Mouse (Mus musculus) MEL (cell line): ENCODE results near the gene F930015N05Rik. TPM values are rescaled to one million over a fixed set of nuclear protein-coding genes. Genes with fewer than 3 reads are reported as not detected.

ENCODE experiments used
- DNase-seq: peaks from one replicate; pipeline ENCODE4 v3.0.0; 2011; ENCODE audit warnings: low read depth, low spot score
- H3K27ac ChIP-seq: 2 replicates; pipeline ENCODE4 v1.5.1; 2012; ENCODE audit warnings: low read depth, mild to moderate bottlenecking, control low read depth, low read length, moderate library complexity; ENCODE audit not compliant: control insufficient read depth
- H3K27me3 ChIP-seq, 2 experiments: fragments of 150-350 bp in 1 of 2; sonication (generic) in 1 of 2; 2 replicates each; pipeline ENCODE4 v1.6.1; 2012; ENCODE audit warnings: low read length in 2 of 2, mild to moderate bottlenecking in 2 of 2, improper control_type of control experiment in 1 of 2, moderate library complexity in 1 of 2; ENCODE audit not compliant: insufficient read depth in 2 of 2, control insufficient read depth in 1 of 2
- H3K36me3 ChIP-seq, 2 experiments: 2 replicates each; pipeline ENCODE4 v1.6.1; 2012 to 2014; ENCODE audit warnings: low read length in 2 of 2, improper control_type of control experiment in 1 of 2, inconsistent platforms in 1 of 2, mild to moderate bottlenecking in 1 of 2; ENCODE audit not compliant: insufficient read depth in 2 of 2, control insufficient read depth in 1 of 2
- H3K4me1 ChIP-seq, 2 experiments: fragments of 150-350 bp in 1 of 2; sonication (generic) in 1 of 2; 2 replicates each; pipeline ENCODE4 v1.6.1; 2012; ENCODE audit warnings: low read length in 2 of 2, improper control_type of control experiment in 1 of 2, mild to moderate bottlenecking in 1 of 2; ENCODE audit not compliant: insufficient read depth in 2 of 2, control insufficient read depth in 1 of 2
- H3K4me3 ChIP-seq, 2 experiments: fragments of 150-350 bp in 1 of 2; sonication (generic) in 1 of 2; 2 replicates each; pipeline ENCODE4 v1.5.1; 2012; ENCODE audit warnings: low read depth in 2 of 2, low read length in 2 of 2, mild to moderate bottlenecking in 2 of 2, moderate library complexity in 2 of 2, control low read depth in 1 of 2, improper control_type of control experiment in 1 of 2; ENCODE audit not compliant: control insufficient read depth in 1 of 2, insufficient read depth in 1 of 2
- H3K79me2 ChIP-seq: 2 replicates; pipeline ENCODE4 v1.6.1; 2012; ENCODE audit warnings: mild to moderate bottlenecking, low read length, moderate library complexity; ENCODE audit not compliant: control insufficient read depth, poor library complexity, insufficient read depth
- H3K9ac ChIP-seq: 2 replicates; pipeline ENCODE4 v1.6.1; 2012; ENCODE audit warnings: low read depth, mild to moderate bottlenecking, control low read depth, low read length, moderate library complexity; ENCODE audit not compliant: control insufficient read depth, poor library complexity, severe bottlenecking
- H3K9me3 ChIP-seq: fragments of 150-350 bp; sonication (generic); replicated peaks from 2 replicates; pipeline ENCODE4 v1.6.1; 2012; ENCODE audit warnings: mild to moderate bottlenecking, low read length, improper control_type of control experiment, moderate library complexity; ENCODE audit not compliant: insufficient read depth
- BHLHE40 ChIP-seq: IDR thresholded peaks from 2 replicates; pipeline ENCODE4 v1.6.1; 2012; ENCODE audit warnings: low read depth, mild to moderate bottlenecking, inconsistent platforms, low read length, improper control_type of control experiment, borderline replicate concordance
- CTCF ChIP-seq, 3 experiments: IDR thresholded peaks in 2 of 3; conservative IDR thresholded peaks in 1 of 3; 2 replicates each; pipeline ENCODE4 v1.5.1; 2011 to 2012; ENCODE audit warnings: low read length in 3 of 3, low read depth in 2 of 3, mild to moderate bottlenecking in 2 of 3, improper control_type of control experiment in 1 of 3, inconsistent platforms in 1 of 3, mixed read lengths in 1 of 3, moderate library complexity in 1 of 3; ENCODE audit not compliant: control insufficient read depth in 1 of 3, insufficient read depth in 1 of 3, poor library complexity in 1 of 3, severe bottlenecking in 1 of 3
- E2F4 ChIP-seq: IDR thresholded peaks from 2 replicates; pipeline ENCODE4 v1.6.1; 2011; ENCODE audit warnings: low read depth, low read length, improper control_type of control experiment, borderline replicate concordance
- ELF1 ChIP-seq: IDR thresholded peaks from 2 replicates; pipeline ENCODE4 v1.6.1; 2014; ENCODE audit warnings: low read depth, mild to moderate bottlenecking, inconsistent platforms, low read length, improper control_type of control experiment, moderate library complexity
- GABPA ChIP-seq: IDR thresholded peaks from 2 replicates; pipeline ENCODE4 v1.6.1; 2012; ENCODE audit warnings: low read depth, mild to moderate bottlenecking, inconsistent platforms, low read length, improper control_type of control experiment, moderate library complexity
- MEF2A ChIP-seq: IDR thresholded peaks from 2 replicates; pipeline ENCODE4 v1.6.1; 2014; ENCODE audit warnings: low read depth, mild to moderate bottlenecking, inconsistent platforms, low read length, improper control_type of control experiment; ENCODE audit not compliant: poor library complexity, insufficient replicate concordance, severe bottlenecking; ENCODE audit errors: extremely low read depth
- MXI1 ChIP-seq: IDR thresholded peaks from 2 replicates; pipeline ENCODE4 v1.6.1; 2011; ENCODE audit warnings: mild to moderate bottlenecking, low read depth, low read length, improper control_type of control experiment
- NELFE ChIP-seq: IDR thresholded peaks from 2 replicates; pipeline ENCODE4 v1.6.1; 2011; ENCODE audit warnings: low read depth, low read length, improper control_type of control experiment
- POLR2AphosphoS5 ChIP-seq: IDR thresholded peaks from 2 replicates; pipeline ENCODE4 v1.6.1; 2012; ENCODE audit warnings: low read depth, borderline replicate concordance, mild to moderate bottlenecking, inconsistent platforms, low read length, moderate library complexity, mixed read lengths
- RAD21 ChIP-seq: IDR thresholded peaks from 2 replicates; pipeline ENCODE4 v1.6.1; 2011; ENCODE audit warnings: mild to moderate bottlenecking, low read depth, low read length, improper control_type of control experiment
- RCOR1 ChIP-seq: IDR thresholded peaks from 2 replicates; pipeline ENCODE4 v1.6.1; 2012; ENCODE audit warnings: low read depth, mild to moderate bottlenecking, inconsistent platforms, low read length, improper control_type of control experiment
- UBTF ChIP-seq: IDR thresholded peaks from 2 replicates; pipeline ENCODE4 v1.6.1; 2012; ENCODE audit warnings: low read depth, mild to moderate bottlenecking, inconsistent platforms, low read length, improper control_type of control experiment, moderate library complexity, borderline replicate concordance; ENCODE audit not compliant: insufficient read depth
- USF2 ChIP-seq, 2 experiments: IDR thresholded peaks; 2 replicates each; pipeline ENCODE4 v1.6.1; 2011 to 2012; ENCODE audit warnings: improper control_type of control experiment in 2 of 2, low read length in 2 of 2, borderline replicate concordance in 1 of 2, inconsistent platforms in 1 of 2, low read depth in 1 of 2, mild to moderate bottlenecking in 1 of 2; ENCODE audit not compliant: insufficient read depth in 1 of 2
- ZC3H11A ChIP-seq: IDR thresholded peaks from 2 replicates; pipeline ENCODE4 v1.6.1; 2012; ENCODE audit warnings: low read depth, mild to moderate bottlenecking, inconsistent platforms, low read length, improper control_type of control experiment
- ZKSCAN1 ChIP-seq: IDR thresholded peaks from 2 replicates; pipeline ENCODE4 v1.6.1; 2012; ENCODE audit warnings: low read depth, mild to moderate bottlenecking, inconsistent platforms, low read length, improper control_type of control experiment, moderate library complexity
- ZNF384 ChIP-seq: IDR thresholded peaks from 2 replicates; pipeline ENCODE4 v1.6.1; 2012; ENCODE audit warnings: low read depth, mild to moderate bottlenecking, inconsistent platforms, low read length, improper control_type of control experiment
- polyA plus RNA-seq, 2 experiments: library from polyadenylated mRNA; stranded (reverse) in 1 of 2; unstranded in 1 of 2; fragments of >175 nt in 1 of 2; fragments of >200 nt in 1 of 2; gene quantifications; 2 replicates each; pipeline versions ENCODE4 v1.2.1 to v1.2.4; 2012; ENCODE audit warnings: low replicate concordance in 2 of 2, low read depth in 1 of 2; ENCODE audit not compliant: insufficient read length in 2 of 2, insufficient read depth in 1 of 2, missing spikeins in 1 of 2
- total RNA-seq: library from RNA; depleted of rRNA; stranded (reverse); fragments of 300-350 nt; gene quantifications from 2 replicates; pipeline ENCODE4 v1.2.3, GENCODE M21; 2012

F930015N05Rik gene
- total and polyA plus RNA-seq, 3 experiments = not detected

- H3K4me1 ChIP-seq = no peaks in the 10 kb centered on the region
- H3K79me2 ChIP-seq = no peaks in the 10 kb centered on the region
- no peak overlapping the region for H3K9ac ChIP-seq
- no peaks in the 10 kb centered on the region for H3K27me3 ChIP-seq
- no peaks in the 10 kb centered on the region for H3K36me3 ChIP-seq
- TF ChIP-seq CTCF (IDR thresholded peaks at IDR 0.05 in 2 of 3, conservative IDR thresholded peaks at IDR 0.05 in 1 of 3; ENCODE audit: control insufficient read depth in 1 of 3, insufficient read depth in 1 of 3, low read depth in 2 of 3, low read length in 3 of 3, poor library complexity in 1 of 3, severe bottlenecking in 1 of 3) (peak in 1 of 3 experiments; percentile 12; a peak in 1 of 6 replicates), ZC3H11A (no peak), ZKSCAN1 (no peak), RCOR1 (no peak), GABPA (no peak), RAD21 (peak; percentile 4), UBTF (no peak)
- no peaks in the 10 kb centered on the region; the same call in 1 of the 2 replicates for H3K9me3 ChIP-seq
- DNase-seq = no peak
- H3K4me3 ChIP-seq = no peak overlapping the region
- H3K27ac ChIP-seq = no peak overlapping the region
These were observed 2.5 kb upstream of the F930015N05Rik start for GRCm38 (mm10) chr11:64438909-64439308.

DNA sequence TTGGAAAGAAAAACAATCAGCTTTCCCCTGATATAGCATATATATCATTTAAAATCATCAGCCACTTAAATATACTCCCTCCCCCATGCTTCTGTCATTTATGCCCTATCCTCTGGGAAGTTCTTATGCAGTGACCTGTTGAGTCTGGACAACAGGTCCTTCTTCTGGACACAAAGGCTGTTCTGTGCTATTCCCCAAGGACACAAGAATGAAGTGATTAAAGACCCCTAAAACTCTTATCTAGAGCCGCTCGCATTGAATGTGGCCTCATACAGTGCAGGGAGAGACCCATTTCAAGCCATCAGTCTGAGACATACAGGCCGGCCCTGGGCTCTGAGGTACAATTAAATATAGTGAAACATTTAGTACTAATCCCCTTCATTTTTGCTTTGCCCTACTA, 1.3 kb upstream of the F930015N05Rik start:
- no peak overlapping the region for H3K27ac ChIP-seq
- H3K27me3 ChIP-seq = no peaks in the 10 kb centered on the region
- H3K36me3 ChIP-seq = no peaks in the 10 kb centered on the region
- no peak for TF ChIP-seq POLR2AphosphoS5
- TF ChIP-seq MEF2A = no peak
- no peak for TF ChIP-seq ELF1
- TF ChIP-seq ZC3H11A = no peak
- no peak for TF ChIP-seq MXI1
- TF ChIP-seq USF2 (IDR thresholded peaks at IDR 0.05; ENCODE audit: borderline replicate concordance in 1 of 2, insufficient read depth in 1 of 2, low read depth in 1 of 2, low read length in 2 of 2) = no peak
- TF ChIP-seq E2F4 = no peak
- no peak for TF ChIP-seq ZNF384
- TF ChIP-seq NELFE = no peak
- no peak for TF ChIP-seq BHLHE40
- H3K9me3 ChIP-seq = no peaks in the 10 kb centered on the region; the same call in 1 of the 2 replicates
- H3K4me1 ChIP-seq = no peaks in the 10 kb centered on the region
- no peak overlapping the region for H3K9ac ChIP-seq
- H3K79me2 ChIP-seq = no peaks in the 10 kb centered on the region
- H3K4me3 ChIP-seq = no peak overlapping the region
- no peak for DNase-seq
